Comparison of ENCODE assay signal across 12 mouse cellular contexts in genomic region chr14:21890430-21890829, GRCm38 (mm10). TPM values are rescaled to one million over a fixed set of nuclear protein-coding genes. Genes with fewer than 3 reads are reported as not detected.
DNase-seq lines count a peak whose midpoint lies in the region; ATAC-seq and TF ChIP-seq lines count a peak whose summit lies in the region.
"Had no signal": no experiment of that assay in that cellular context is flagged by ENCODE, and none has a peak within 500 bp of the region (broad histone marks: within the 10 kb centered on the region; RNA-seq: fewer than 3 reads in every experiment).

No protein-coding gene starts in this region.

- intact Hi-C loops in left cerebral cortex, adult 2 months (cut with DNase I) = no loop called here

- H3K27ac ChIP-seq in kidney, embryonic 15.5 days = peak overlapping the region; percentile 86; the same call in 1 of the 2 replicates
- H3K27ac ChIP-seq in cerebellum, adult 2 months (ENCODE audit: insufficient read depth, low read length) = no peak overlapping the region
- H3K27ac ChIP-seq in left cerebral cortex, adult 2 months = no peak overlapping the region
- H3K27ac ChIP-seq: heart, embryonic 13.5 days had no signal

- no peak for DNase-seq in kidney, postnatal 25 days
- DNase-seq in NIH3T3 (ENCODE audit: low read depth) (peak; percentile 39), MN1 (ENCODE audit: low spot score) (no peak)
- DNase-seq in lung, postnatal 25 days (ENCODE audit: low spot score) = peak; percentile 47
- DNase-seq in cerebellum, adult 2 months = no peak
- DNase-seq in left cerebral cortex, adult 2 months (ENCODE audit: extremely low spot score in 1 of 2, low spot score in 2 of 2) = no peak
- DNase-seq: thymus, adult 2 months had no signal

- no peak for ATAC-seq in kidney, embryonic 15.5 days (replicated peaks; ENCODE audit: low FRiP score)
- peak; percentile 76 for ATAC-seq in common myeloid progenitor, adult 5-6 weeks (replicated peaks; ENCODE audit: low read depth, poor library complexity, severe bottlenecking)
- ATAC-seq: forebrain, embryonic 14.5 days; inflammation-experienced regulatory T-cells, adult 6 months had no signal

- no peaks in the 10 kb centered on the region for H3K36me3 ChIP-seq in kidney, embryonic 15.5 days
- H3K36me3 ChIP-seq: heart, embryonic 13.5 days had no signal

- TF ChIP-seq POLR2A in cerebellum, adult 2 months (IDR thresholded peaks at IDR 0.05; ENCODE audit: borderline replicate concordance, insufficient read depth, low read length) = no peak

- no peak for TF ChIP-seq CTCF in cerebellum, adult 2 months (IDR thresholded peaks at IDR 0.05; ENCODE audit: borderline replicate concordance, insufficient read depth, low read depth, low read length)
- no peak for TF ChIP-seq CTCF in left cerebral cortex, adult 2 months (IDR thresholded peaks at IDR 0.05)

- no peaks in the 10 kb centered on the region for H3K27me3 ChIP-seq in kidney, embryonic 15.5 days
- H3K27me3 ChIP-seq in cerebellum, adult 2 months (ENCODE audit: control insufficient read depth, insufficient read depth, low read length) = no peaks in the 10 kb centered on the region
- H3K27me3 ChIP-seq: heart, embryonic 13.5 days had no signal

- no peak overlapping the region for H3K9ac ChIP-seq in kidney, embryonic 15.5 days
- H3K9ac ChIP-seq: heart, embryonic 13.5 days had no signal

- peaks cover 34% of the 10 kb centered on the region for H3K4me1 ChIP-seq in kidney, embryonic 15.5 days
- no peaks in the 10 kb centered on the region for H3K4me1 ChIP-seq in cerebellum, adult 2 months (ENCODE audit: control insufficient read depth, insufficient read depth, low read length)

- WGBS in kidney, embryonic 15.5 days = 56% methylated on average over 2 of the region's 2 CpGs
- WGBS in cerebellum, adult 2 months = 90% methylated on average over 2 of the region's 2 CpGs

- H3K4me3 ChIP-seq in kidney, embryonic 15.5 days (replicated peaks) = no peak overlapping the region
- H3K4me3 ChIP-seq in cerebellum, adult 2 months (replicated peaks; ENCODE audit: insufficient read depth, low read depth, low read length) = no peak overlapping the region
- no peak overlapping the region for H3K4me3 ChIP-seq in left cerebral cortex, adult 2 months
- H3K4me3 ChIP-seq: heart, embryonic 13.5 days had no signal

- no peaks in the 10 kb centered on the region for H3K9me3 ChIP-seq in kidney, embryonic 15.5 days (replicated peaks)
- H3K9me3 ChIP-seq: heart, embryonic 13.5 days had no signal

- H3K4me2 ChIP-seq in kidney, embryonic 15.5 days = no peak overlapping the region
- H3K4me2 ChIP-seq: heart, embryonic 13.5 days had no signal

RNA-seq across cellular contexts. Expression of gene Comtd1, which starts 41.7 kb away (rescaled TPM):
- 26.2 TPM in 2 replicates for polyA plus RNA-seq in kidney, embryonic 15.5 days (2015; fragmentation: Nextera tagmentation; extraction: Ambion mirVana)
- 7.3 and 14.0 TPM in 2 replicates for total RNA-seq in common myeloid progenitor, adult 5-6 weeks (2017)
- 44.7 and 45.7 TPM in 2 replicates for polyA plus RNA-seq in cerebellum, adult 2 months (2012; rRNA removed)
- 10 to 100 TPM; 22.8 to 24.9 TPM for total RNA-seq in left cerebral cortex, adult 2 months (2021)

Comparison
In these comparisons a context has a peak if more than half of its experiments do, and no peak if none do; other contexts are left out.
1. DNase-seq: peak in NIH3T3 (single experiment) and lung, postnatal 25 days (single experiment); none in kidney, postnatal 25 days (0 of 2), cerebellum, adult 2 months (0 of 2), left cerebral cortex, adult 2 months (0 of 2) and MN1 (single experiment).